Mouse (Mus musculus) megakaryocyte, adult 5-6 weeks (primary cell): ENCODE results near the gene Cdk10. TPM values are rescaled to one million over a fixed set of nuclear protein-coding genes. Genes with fewer than 3 reads are reported as not detected.
A peak's percentile ranks its signal among the peaks of the same experiment; 100 is the strongest.

Experiments used
- ATAC-seq: 2 replicates; pipeline ENCODE4 v1.8.0; 2016; ENCODE audit warnings: mild to moderate bottlenecking, inconsistent platforms; ENCODE audit not compliant: poor library complexity, severe bottlenecking
- total RNA-seq, 2 experiments: library from RNA; stranded (forward) in 1 of 2; stranded (reverse) in 1 of 2; fragments of 153-499, 151-499 nt in 1 of 2; fragments of 221-1000, 200-1000 nt in 1 of 2; gene quantifications; 2 replicates each; pipeline versions ENCODE4 v1.2.3 to v1.2.4; 2015 to 2017

The Cdk10 gene
- total RNA-seq, 2 experiments from 2014 or later, result 13.8 to 16.3 TPM

DNA sequence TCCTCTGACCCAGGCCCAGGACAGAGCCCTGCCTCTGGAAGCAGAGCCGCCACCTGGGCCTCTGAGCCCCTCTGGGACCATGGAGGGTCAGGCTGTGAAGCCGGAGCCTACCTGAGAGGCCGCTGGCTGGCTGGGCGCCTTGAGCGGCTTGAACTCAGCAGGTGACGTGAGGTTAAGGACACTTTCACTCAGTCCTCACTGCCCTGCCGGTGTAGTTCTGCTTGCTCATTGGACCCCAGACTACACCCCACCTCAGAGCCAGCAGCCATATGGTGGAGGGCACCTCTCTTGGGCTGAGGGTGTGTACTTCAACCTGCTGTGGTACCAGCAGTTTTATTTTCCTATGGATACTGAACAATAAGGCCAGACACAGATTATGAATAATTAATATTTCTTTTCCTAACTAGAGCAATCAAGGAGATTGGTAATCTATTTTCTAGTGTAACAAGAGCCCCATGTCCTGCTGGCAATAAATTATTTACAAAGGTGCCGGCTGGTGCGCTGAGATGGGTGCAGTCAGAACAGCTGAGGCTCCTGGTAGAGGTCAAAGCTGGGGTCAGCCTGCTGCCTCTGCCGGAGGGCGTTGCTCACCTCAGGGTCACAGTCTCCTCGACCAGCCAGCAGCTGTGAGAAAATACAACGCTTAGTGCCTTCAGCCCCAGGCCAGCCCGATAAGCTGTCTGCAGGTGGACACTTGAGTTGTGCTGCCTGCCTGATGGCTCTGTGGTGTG, 43.4 kb downstream of the Cdk10 start:
- no peak for ATAC-seq

GRCm38 (mm10) chr8:123271147-123271546, 46.5 kb downstream of the Cdk10 start:
- ATAC-seq, result no peak

DNA sequence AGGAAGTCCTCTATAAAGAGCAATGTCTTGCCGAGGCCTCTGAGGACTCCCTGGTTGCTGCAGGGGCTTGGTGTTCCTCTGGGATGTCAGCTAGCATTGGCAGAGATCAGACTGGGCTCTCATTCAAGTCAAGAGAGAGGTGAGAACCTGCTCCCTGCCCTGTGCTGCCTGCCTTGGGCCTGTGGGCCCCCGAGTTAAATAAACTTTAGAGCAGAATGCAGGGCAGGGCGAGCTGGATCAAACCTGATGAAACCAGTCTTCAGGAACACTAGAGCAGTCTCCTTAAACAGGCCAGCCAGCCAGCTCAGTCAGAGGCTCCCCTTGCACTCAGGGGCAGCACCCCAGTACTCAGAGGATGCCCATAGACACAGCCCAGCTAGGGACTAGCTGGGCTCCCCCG, 47.3 kb downstream of the Cdk10 start:
- ATAC-seq, result no peak

DNA sequence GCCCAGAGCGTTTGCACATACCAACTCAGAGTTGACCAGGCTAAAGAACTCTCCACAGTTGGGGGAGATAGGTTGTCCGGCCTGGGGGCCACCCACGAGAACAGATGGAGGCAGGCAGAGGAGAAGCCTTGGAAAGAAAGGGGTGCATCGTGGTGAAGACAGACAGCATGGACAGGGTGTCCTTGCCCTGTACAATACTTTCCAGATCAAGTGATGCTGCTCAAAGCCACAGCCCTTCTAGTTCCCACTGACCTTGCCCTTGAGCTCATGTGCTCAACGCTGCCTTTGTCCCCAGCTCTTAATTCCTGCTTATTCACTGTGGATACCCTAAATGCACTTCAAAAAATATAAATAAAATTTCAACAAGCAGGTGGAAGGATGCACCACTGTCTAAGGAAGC, 49.8 kb downstream of the Cdk10 start:
- no peak for ATAC-seq

DNA sequence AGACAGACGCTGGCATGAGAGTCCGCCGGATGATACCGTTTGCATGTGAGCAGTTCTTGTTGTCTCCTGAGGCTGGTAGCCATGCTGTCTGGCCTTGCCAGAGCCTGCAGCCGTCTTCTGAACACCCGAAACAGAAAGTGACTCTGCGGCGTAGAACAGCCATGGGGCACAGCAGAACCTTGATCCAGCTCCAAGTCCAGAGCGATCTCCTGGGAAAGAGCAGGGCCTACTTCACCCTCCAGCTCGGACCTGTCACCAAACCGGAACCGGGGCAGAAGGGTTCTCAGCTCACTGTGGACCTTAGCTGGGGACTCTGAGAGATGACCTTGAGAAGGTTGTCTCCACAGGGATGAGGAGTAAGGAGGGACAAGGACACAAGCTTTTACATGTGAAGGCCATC, 50.5 kb downstream of the Cdk10 start:
- no peak for ATAC-seq

- no peak for ATAC-seq
Observed at GRCm38 (mm10) chr8:123278445-123278844, 53.8 kb downstream of the Cdk10 start.

GRCm38 (mm10) chr8:123279828-123280227, 55.2 kb downstream of the Cdk10 start:
- ATAC-seq, result peak; percentile 56

GRCm38 (mm10) chr8:123280302-123281094, 55.9 kb downstream of the Cdk10 start:
- peak; percentile 80 for ATAC-seq

Other genes starting within 250 kb of the Cdk10 start
- 86.2 and 87.9 TPM in 2 replicates for gene Ankrd11, start 182.6 kb upstream of the Cdk10 start, total RNA-seq (2015)
- 90.5 and 102 TPM in 2 replicates for gene Ankrd11, start 182.6 kb upstream of the Cdk10 start, total RNA-seq (2017)
- gene Spg7, start 161.9 kb upstream of the Cdk10 start, total RNA-seq (2015), result 39.2 and 40.0 TPM in 2 replicates
- gene Spg7, start 161.9 kb upstream of the Cdk10 start, total RNA-seq (2017), result 34.3 and 56.2 TPM in 2 replicates
- 726 and 746 TPM in 2 replicates for gene Rpl13, start 122.5 kb upstream of the Cdk10 start, total RNA-seq (2015)
- 1,905 and 2,227 TPM in 2 replicates for gene Rpl13, start 122.5 kb upstream of the Cdk10 start, total RNA-seq (2017)
- 0.11 TPM in 1 of 2 replicates, not detected in the other for gene Cpne7, start 107.5 kb upstream of the Cdk10 start, total RNA-seq (2015)
- gene Cpne7, start 107.5 kb upstream of the Cdk10 start, total RNA-seq (2017), result 0.22 and 0.98 TPM in 2 replicates
- not detected in 2 replicates for gene Sult5a1, start 66.5 kb upstream of the Cdk10 start, total RNA-seq (2015)
- not detected in 2 replicates for gene Sult5a1, start 66.5 kb upstream of the Cdk10 start, total RNA-seq (2017)
- 0.36 and 1.8 TPM in 2 replicates for gene Dpep1, start 38.6 kb upstream of the Cdk10 start, total RNA-seq (2015)
- 0.24 and 0.33 TPM in 2 replicates for gene Dpep1, start 38.6 kb upstream of the Cdk10 start, total RNA-seq (2017)
- 21.9 and 24.2 TPM in 2 replicates for gene Chmp1a, start 12.1 kb upstream of the Cdk10 start, total RNA-seq (2015)
- gene Chmp1a, start 12.1 kb upstream of the Cdk10 start, total RNA-seq (2017), result 36.1 and 42.8 TPM in 2 replicates
- 0.09 and 0.11 TPM in 2 replicates for gene Spata33, start 12.0 kb upstream of the Cdk10 start, total RNA-seq (2015)
- not detected in 2 replicates for gene Spata33, start 12.0 kb upstream of the Cdk10 start, total RNA-seq (2017)
- 5.4 and 5.5 TPM in 2 replicates for gene Spata2l, start 11.4 kb downstream of the Cdk10 start, total RNA-seq (2015)
- 2.2 and 4.7 TPM in 2 replicates for gene Spata2l, start 11.4 kb downstream of the Cdk10 start, total RNA-seq (2017)
- 13.5 and 16.4 TPM in 2 replicates for gene Zfp276, start 29.4 kb downstream of the Cdk10 start, total RNA-seq (2015)
- 15.7 and 30.6 TPM in 2 replicates for gene Zfp276, start 29.4 kb downstream of the Cdk10 start, total RNA-seq (2017)
- gene Vps9d1, start 29.5 kb downstream of the Cdk10 start, total RNA-seq (2015), result 19.3 and 19.7 TPM in 2 replicates
- gene Vps9d1, start 29.5 kb downstream of the Cdk10 start, total RNA-seq (2017), result 23.8 and 27.7 TPM in 2 replicates
- gene Fanca, start 93.7 kb downstream of the Cdk10 start, total RNA-seq (2015), result 29.5 and 36.3 TPM in 2 replicates
- 37.9 and 50.2 TPM in 2 replicates for gene Fanca, start 93.7 kb downstream of the Cdk10 start, total RNA-seq (2017)
- gene Spire2, start 107.9 kb downstream of the Cdk10 start, total RNA-seq (2015), result 0.07 TPM in 1 of 2 replicates, not detected in the other
- gene Spire2, start 107.9 kb downstream of the Cdk10 start, total RNA-seq (2017), result not detected in 2 replicates
- gene Tcf25, start 148.9 kb downstream of the Cdk10 start, total RNA-seq (2015), result 68.3 and 86.8 TPM in 2 replicates
- 187 and 329 TPM in 2 replicates for gene Tcf25, start 148.9 kb downstream of the Cdk10 start, total RNA-seq (2017)
- not detected in 2 replicates for gene Mc1r, start 182.3 kb downstream of the Cdk10 start, total RNA-seq (2015)
- gene Mc1r, start 182.3 kb downstream of the Cdk10 start, total RNA-seq (2017), result not detected in 2 replicates
- gene Tubb3, start 186.6 kb downstream of the Cdk10 start, total RNA-seq (2015), result 0.89 and 1.0 TPM in 2 replicates
- gene Tubb3, start 186.6 kb downstream of the Cdk10 start, total RNA-seq (2017), result 0.37 and 1.2 TPM in 2 replicates
- gene Def8, start 198.7 kb downstream of the Cdk10 start, total RNA-seq (2015), result 15.2 and 19.6 TPM in 2 replicates
- 24.9 and 27.3 TPM in 2 replicates for gene Def8, start 198.7 kb downstream of the Cdk10 start, total RNA-seq (2017)